Mouse (Mus musculus): Measurements from ENCODE around the gene Rdh16.

DNA sequence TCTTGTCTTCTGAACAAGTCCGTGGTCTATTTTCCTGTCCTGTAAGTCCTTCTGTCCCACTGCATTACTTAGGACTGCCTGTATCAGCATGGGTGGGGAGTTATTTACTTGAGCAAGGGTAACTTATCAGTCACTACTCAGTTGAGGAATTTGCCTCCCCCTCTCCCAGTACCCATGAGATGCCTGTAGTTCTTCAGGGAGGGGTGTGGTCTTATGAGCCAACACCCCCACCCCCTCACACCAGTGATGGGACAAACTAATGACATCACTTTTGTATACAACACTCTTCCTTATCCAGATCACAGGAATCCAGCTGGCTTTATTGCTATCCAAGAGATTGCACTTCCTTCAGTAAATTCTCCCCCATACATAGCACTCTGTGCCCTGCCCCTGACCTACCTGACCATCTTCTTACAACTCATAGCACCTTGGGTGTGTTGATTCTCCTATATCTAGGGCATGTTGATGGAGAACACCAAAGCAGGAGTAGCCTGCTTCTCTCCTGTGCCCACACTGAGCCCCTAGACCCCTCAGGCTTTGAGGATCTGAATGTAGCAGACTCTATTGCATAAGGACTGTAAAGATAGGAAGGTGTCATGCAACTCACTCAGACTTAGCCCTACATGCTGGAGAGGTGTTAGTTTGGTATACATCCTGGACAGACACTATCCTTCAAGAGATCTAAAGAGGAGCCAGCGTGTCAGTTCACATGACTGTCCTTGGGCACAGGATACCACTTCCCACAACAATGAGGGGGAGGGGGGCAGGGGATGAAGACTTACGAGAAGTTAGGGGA, 77.5 kb downstream of the Rdh16 start:
- no peak for TF ChIP-seq CTCF (IDR thresholded peaks at IDR 0.05; ENCODE audit: extremely low read depth, insufficient read length, insufficient replicate concordance, low read depth, low read length)
- no peak for TF ChIP-seq POLR2A (IDR thresholded peaks at IDR 0.05; ENCODE audit: low read depth, low read length)
